Mouse (Mus musculus) MEL (cell line): Measurements from ENCODE around the gene Tec.
A peak's percentile ranks its signal among the peaks of the same experiment; 100 is the strongest.

Experiments
- CHD1 ChIP-seq: IDR thresholded peaks from 2 replicates; pipeline ENCODE4 v1.6.1; 2012; ENCODE audit warnings: low read depth, mild to moderate bottlenecking, inconsistent platforms, low read length, improper control_type of control experiment
- CTCF ChIP-seq, 3 experiments: IDR thresholded peaks in 2 of 3; conservative IDR thresholded peaks in 1 of 3; 2 replicates each; pipeline ENCODE4 v1.5.1; 2011 to 2012; ENCODE audit warnings: low read length in 3 of 3, low read depth in 2 of 3, mild to moderate bottlenecking in 2 of 3, improper control_type of control experiment in 1 of 3, inconsistent platforms in 1 of 3, mixed read lengths in 1 of 3, moderate library complexity in 1 of 3; ENCODE audit not compliant: control insufficient read depth in 1 of 3, insufficient read depth in 1 of 3, poor library complexity in 1 of 3, severe bottlenecking in 1 of 3
- ETS1 ChIP-seq: IDR thresholded peaks from 2 replicates; pipeline ENCODE4 v1.6.1; 2012; ENCODE audit warnings: low read depth, mild to moderate bottlenecking, inconsistent platforms, low read length, improper control_type of control experiment, moderate library complexity
- MAFK ChIP-seq: IDR thresholded peaks from 2 replicates; pipeline ENCODE4 v1.6.1; 2011; ENCODE audit warnings: low read depth, mild to moderate bottlenecking, low read length, improper control_type of control experiment, borderline replicate concordance
- MAX ChIP-seq: IDR thresholded peaks from 2 replicates; pipeline ENCODE4 v1.6.1; 2011; ENCODE audit warnings: low read length, improper control_type of control experiment
- MAZ ChIP-seq: IDR thresholded peaks from 2 replicates; pipeline ENCODE4 v1.6.1; 2012; ENCODE audit warnings: low read depth, mild to moderate bottlenecking, inconsistent platforms, low read length, improper control_type of control experiment
- POLR2AphosphoS2 ChIP-seq: IDR thresholded peaks from 2 replicates; pipeline ENCODE4 v1.6.1; 2011; ENCODE audit warnings: low read length, improper control_type of control experiment
- TBP ChIP-seq: IDR thresholded peaks from 2 replicates; pipeline ENCODE4 v1.8.0; 2011; ENCODE audit warnings: low read depth, low read length, improper control_type of control experiment
- ZKSCAN1 ChIP-seq: IDR thresholded peaks from 2 replicates; pipeline ENCODE4 v1.6.1; 2012; ENCODE audit warnings: low read depth, mild to moderate bottlenecking, inconsistent platforms, low read length, improper control_type of control experiment, moderate library complexity

GRCm38 (mm10) chr5:72896478-72897279 is 28.4 kb upstream of the Tec start:
- TF ChIP-seq POLR2AphosphoS2 (no peak), ZKSCAN1 (no peak), MAX (peak; percentile 27; the same call in 1 of the 2 replicates), CTCF (IDR thresholded peaks at IDR 0.05 in 2 of 3, conservative IDR thresholded peaks at IDR 0.05 in 1 of 3; ENCODE audit: control insufficient read depth in 1 of 3, insufficient read depth in 1 of 3, low read depth in 2 of 3, low read length in 3 of 3, poor library complexity in 1 of 3, severe bottlenecking in 1 of 3) (no peak), MAFK (no peak), TBP (peak; percentile 82), MAZ (no peak), CHD1 (no peak), ETS1 (peak; percentile 42; the same call in 1 of the 2 replicates)
